Mouse (Mus musculus) liver, embryonic 14.5 days (tissue): ENCODE measurements around the gene Zfand2b. TPM values are rescaled to one million over a fixed set of nuclear protein-coding genes. Genes with fewer than 3 reads are reported as not detected.
A peak's percentile ranks its signal among the peaks of the same experiment; 100 is the strongest.

ENCODE experiments used
- ATAC-seq: fragments of 200-750 bp; cut with Nextera tagmentation; 2 replicates; pipeline ENCODE4 v1.8.0; 2017; ENCODE audit warnings: moderate number of reproducible peaks, mild to moderate bottlenecking, moderate library complexity; ENCODE audit not compliant: insufficient read depth
- DNase-seq, 3 experiments: peaks; one replicate each; pipeline ENCODE4 v3.0.0-alpha.2; 2012 to 2013; ENCODE audit warnings: low read depth in 3 of 3, low spot score in 3 of 3
- H3K27ac ChIP-seq: fragments of 300-500 bp; sonication (generic); 2 replicates; pipeline ENCODE4 v1.5.1; 2014; ENCODE audit warnings: moderate library complexity, mild to moderate bottlenecking, control low read depth, inconsistent platforms
- H3K27me3 ChIP-seq: fragments of 300-500 bp; sonication (generic); 2 replicates; pipeline ENCODE4 v1.6.1; 2014; ENCODE audit warnings: mild to moderate bottlenecking, low read length, moderate library complexity; ENCODE audit not compliant: control insufficient read depth, insufficient read depth
- H3K36me3 ChIP-seq: fragments of 300-500 bp; sonication (generic); replicated peaks from 2 replicates; pipeline ENCODE4 v1.6.1; 2014; ENCODE audit warnings: low read depth; ENCODE audit not compliant: control insufficient read depth, insufficient read depth
- H3K4me1 ChIP-seq, 2 experiments: fragments of 200-500 bp in 1 of 2; fragments of 300-500 bp in 1 of 2; sonication (generic) in 1 of 2; replicated peaks; 2 replicates each; pipeline ENCODE4 v1.6.1; 2012 to 2014; ENCODE audit warnings: antibody characterized with exemption in 1 of 2, inconsistent platforms in 1 of 2, low read length in 1 of 2; ENCODE audit not compliant: control insufficient read depth in 2 of 2, insufficient read depth in 2 of 2
- H3K4me2 ChIP-seq: fragments of 300-500 bp; sonication (generic); 2 replicates; pipeline ENCODE4 v1.6.1; 2014; ENCODE audit warnings: low read depth, mild to moderate bottlenecking, control low read depth, moderate library complexity
- H3K4me3 ChIP-seq, 2 experiments: fragments of 200-500 bp in 1 of 2; fragments of 300-500 bp in 1 of 2; sonication (generic) in 1 of 2; 2 replicates each; pipeline ENCODE4 v1.5.1; 2012 to 2014; ENCODE audit warnings: low read depth in 2 of 2, low read length in 2 of 2, mild to moderate bottlenecking in 2 of 2, control low read depth in 1 of 2, inconsistent platforms in 1 of 2, moderate library complexity in 1 of 2; ENCODE audit not compliant: insufficient read depth in 1 of 2
- H3K9ac ChIP-seq: fragments of 300-500 bp; sonication (generic); replicated peaks from 2 replicates; pipeline ENCODE4 v1.6.1; 2014; ENCODE audit warnings: mild to moderate bottlenecking, control low read depth, moderate library complexity
- H3K9me3 ChIP-seq: fragments of 300-500 bp; sonication (generic); 2 replicates; pipeline ENCODE4 v1.6.1; 2016; ENCODE audit warnings: low read length, mixed read lengths; ENCODE audit not compliant: control insufficient read depth
- CTCF ChIP-seq: IDR thresholded peaks from 2 replicates; pipeline ENCODE4 v1.5.1; 2016; ENCODE audit warnings: antibody characterized with exemption, low read depth, control low read depth
- EP300 ChIP-seq: IDR thresholded peaks from 2 replicates; pipeline ENCODE4 v1.6.1; 2016; ENCODE audit warnings: antibody characterized with exemption, low read depth
- WGBS: fragments of 180-500 bp; shearing (Covaris S2); extraction: QIAGEN DNeasy Blood & Tissue Kit; methylation state at CpG from one replicate; pipeline ENCODE4 v1.1.7; 2014; ENCODE audit not compliant: insufficient replicate concordance; 5-methylcytosine and 5-hydroxymethylcytosine counted together
- polyA plus RNA-seq, 2 experiments: library from polyadenylated mRNA; depleted of rRNA in 1 of 2; stranded (reverse) in 1 of 2; unstranded in 1 of 2; fragments of >200 nt; fragmentation: Nextera tagmentation in 1 of 2; extraction: Ambion mirVana in 1 of 2; gene quantifications; 2 replicates each; pipeline versions ENCODE4 v1.2.1 to v1.2.3; 2012 to 2014

Gene Zfand2b
- polyA plus RNA-seq, 2 experiments = 35.3 to 40.6 TPM

DNA sequence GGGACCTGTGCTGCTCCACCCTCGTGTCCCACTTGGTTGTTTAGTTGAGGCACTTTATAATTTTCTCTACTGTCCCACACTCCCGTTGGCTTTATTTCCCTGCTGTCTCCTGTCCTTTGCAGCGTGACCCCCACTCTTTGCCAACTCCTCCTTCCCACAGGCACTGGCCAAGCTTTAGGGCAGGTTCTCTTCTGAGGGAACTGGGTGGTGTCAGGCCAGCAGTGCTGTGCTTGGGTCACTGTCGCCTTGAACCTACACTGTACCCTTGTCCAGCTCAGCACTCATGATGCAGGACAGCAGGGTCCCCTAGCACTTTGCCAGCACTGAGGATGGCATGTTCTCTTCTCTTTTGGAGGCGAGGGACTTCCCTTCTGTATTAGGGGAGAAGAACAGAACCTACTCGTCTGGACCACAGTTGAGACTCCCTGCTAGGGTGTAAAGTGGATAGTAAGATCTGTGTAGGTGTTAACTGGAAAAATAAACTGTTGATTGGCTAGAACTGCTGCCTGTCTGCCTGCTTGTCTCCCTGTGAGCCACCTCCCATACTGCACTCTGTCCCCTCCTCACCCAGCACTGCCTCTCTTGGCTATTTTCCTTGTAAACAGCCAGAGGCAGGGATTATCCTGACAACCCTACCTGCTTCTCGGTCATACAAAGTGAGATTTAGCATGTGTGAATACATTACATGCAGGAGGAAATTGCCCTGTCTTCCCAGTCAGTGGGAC, 20.9 kb upstream of the Zfand2b start:
- Histone ChIP-seq H3K4me1 (peaks cover 9 to 25% of the 10 kb centered on the region in 2 experiments), H3K36me3 (peaks cover 50% of the 10 kb centered on the region), H3K9ac (no peak overlapping the region), H3K27me3 (no peaks in the 10 kb centered on the region), H3K27ac (no peak overlapping the region), H3K4me2 (no peak overlapping the region), H3K9me3 (no peaks in the 10 kb centered on the region), H3K4me3 (no peak overlapping the region)
- WGBS = 75% methylated on average over 7 of the region's 7 CpGs
- DNase-seq (no peak), ATAC-seq (no peak)
- TF ChIP-seq EP300 (no peak), CTCF (no peak)

DNA sequence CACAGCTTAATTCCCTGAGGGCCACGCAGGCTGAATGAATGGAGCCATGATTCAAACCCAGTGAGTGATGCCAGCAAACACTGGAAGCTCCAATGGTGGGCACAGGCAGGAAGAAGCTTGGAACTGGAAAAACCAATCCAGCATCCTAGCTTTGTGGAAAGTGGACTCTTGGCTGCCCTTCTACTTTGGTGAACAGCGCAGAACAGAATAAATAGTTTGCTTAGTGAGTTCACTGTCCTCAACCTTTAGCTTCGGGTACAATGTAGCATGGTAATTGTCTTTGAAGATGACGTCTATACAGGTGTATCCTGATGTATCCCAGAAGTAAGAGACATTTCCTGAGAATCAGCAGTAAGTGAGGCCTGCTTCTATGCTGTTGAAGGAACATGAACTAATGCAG, 19.7 kb upstream of the Zfand2b start:
- no peaks in the 10 kb centered on the region for H3K9me3 ChIP-seq
- H3K4me1 ChIP-seq = peaks cover 8 to 20% of the 10 kb centered on the region in 2 experiments
- H3K9ac ChIP-seq = no peak overlapping the region
- no peaks in the 10 kb centered on the region for H3K27me3 ChIP-seq
- H3K36me3 ChIP-seq = peaks cover 50% of the 10 kb centered on the region
- TF ChIP-seq EP300 (no peak), CTCF (no peak)
- no peak overlapping the region for H3K4me3 ChIP-seq
- DNase-seq (no peak), ATAC-seq (no peak)
- no peak overlapping the region for H3K27ac ChIP-seq
- WGBS = 80% methylated on average over 4 of the region's 4 CpGs
- no peak overlapping the region for H3K4me2 ChIP-seq

DNA sequence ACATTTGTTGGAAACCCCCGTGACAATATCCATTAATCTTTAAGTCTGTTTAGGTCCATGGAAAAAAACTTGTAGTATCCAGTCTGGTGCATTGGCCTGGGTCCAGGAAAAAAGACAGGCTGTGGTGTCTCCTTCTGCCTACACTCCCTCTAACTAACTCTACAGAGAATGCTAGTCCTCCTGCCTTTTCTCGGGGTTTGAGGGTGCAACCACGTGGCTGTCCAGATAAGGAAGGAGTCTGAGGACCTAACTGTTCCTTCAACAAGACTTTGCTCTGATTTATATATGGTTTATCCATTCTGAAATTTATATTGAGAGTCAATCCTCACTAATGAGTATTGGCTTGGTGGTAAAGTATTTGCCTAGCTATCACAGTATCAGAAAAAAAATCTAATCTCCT, 12.6 kb upstream of the Zfand2b start:
- peaks cover 25 to 33% of the 10 kb centered on the region in 2 experiments for H3K4me1 ChIP-seq
- DNase-seq (no peak), ATAC-seq (no peak)
- WGBS = 25% methylated on average over 3 of the region's 3 CpGs
- H3K27me3 ChIP-seq = no peaks in the 10 kb centered on the region
- H3K27ac ChIP-seq = no peak overlapping the region
- no peak overlapping the region for H3K4me2 ChIP-seq
- no peaks in the 10 kb centered on the region for H3K36me3 ChIP-seq
- no peak overlapping the region for H3K9ac ChIP-seq
- TF ChIP-seq CTCF = no peak
- no peak for TF ChIP-seq EP300
- no peaks in the 10 kb centered on the region for H3K9me3 ChIP-seq
- H3K4me3 ChIP-seq = no peak overlapping the region

DNA sequence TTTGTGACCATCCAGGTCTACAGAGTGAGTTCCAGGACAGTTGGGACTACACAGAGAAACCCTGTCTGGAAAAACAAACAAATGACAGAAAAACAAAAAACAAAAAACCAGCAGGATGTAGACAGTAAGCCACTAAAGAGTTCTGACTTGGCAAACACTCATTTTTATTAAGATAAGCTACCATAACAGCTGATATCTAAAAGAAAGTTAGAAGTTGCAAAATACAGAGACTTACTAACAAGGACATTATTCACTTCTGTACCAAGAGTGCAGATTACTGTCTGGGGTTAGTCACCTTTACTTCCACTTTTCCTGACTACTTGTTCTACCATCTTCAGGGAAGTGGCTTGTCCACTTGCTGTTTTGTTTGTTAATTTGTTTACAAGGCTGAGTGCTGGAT, 9.5 kb upstream of the Zfand2b start:
- no peaks in the 10 kb centered on the region for H3K36me3 ChIP-seq
- DNase-seq (no peak), ATAC-seq (no peak)
- no peak overlapping the region for H3K4me2 ChIP-seq
- no peak overlapping the region for H3K4me3 ChIP-seq
- no peaks in the 10 kb centered on the region for H3K9me3 ChIP-seq
- peak overlapping the region; percentile 33; the same call in 1 of the 2 replicates for H3K9ac ChIP-seq
- H3K27me3 ChIP-seq = no peaks in the 10 kb centered on the region
- TF ChIP-seq CTCF (no peak), EP300 (no peak)
- peaks cover 25 to 36% of the 10 kb centered on the region in 2 experiments for H3K4me1 ChIP-seq
- peak overlapping the region; percentile 83 for H3K27ac ChIP-seq

DNA sequence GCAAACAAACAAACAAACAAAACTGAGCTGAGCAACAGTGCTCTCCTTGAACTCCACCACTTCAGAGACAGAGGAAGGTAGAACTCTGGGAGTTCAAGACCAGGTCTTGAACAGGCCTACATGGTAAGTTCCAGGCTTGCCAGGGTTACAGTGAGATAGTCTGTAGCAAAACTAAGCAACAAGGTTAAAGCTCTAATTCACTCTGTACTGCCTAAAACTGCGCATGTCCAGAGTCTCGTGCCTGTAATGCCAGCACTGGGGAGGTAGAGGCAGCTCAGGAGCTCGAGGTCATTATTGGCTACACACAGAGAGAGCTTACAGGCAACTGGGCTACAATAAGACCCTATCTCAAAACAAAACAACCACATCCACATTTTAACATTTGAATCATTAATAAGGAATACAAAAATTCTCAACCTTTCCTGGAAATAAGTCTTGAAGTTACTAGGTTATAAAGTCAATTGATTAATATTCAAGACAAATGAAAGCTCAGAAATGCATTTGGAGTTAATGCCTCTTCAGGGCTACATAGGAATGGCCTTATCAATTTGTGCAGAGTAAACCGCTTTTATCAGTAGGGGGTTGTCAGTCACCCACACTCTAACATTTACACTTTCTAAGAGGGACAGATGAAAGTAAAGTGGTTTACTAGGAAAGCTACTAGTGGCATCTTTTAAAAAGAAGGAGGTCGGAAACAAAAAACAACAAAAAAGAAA, 8.7 kb upstream of the Zfand2b start:
- TF ChIP-seq EP300 (peak; percentile 89), CTCF (no peak)
- no peaks in the 10 kb centered on the region for H3K36me3 ChIP-seq
- H3K27me3 ChIP-seq = no peaks in the 10 kb centered on the region
- peak overlapping the region; percentile 28 for H3K4me2 ChIP-seq
- DNase-seq (peak; percentile 53 to 63 (median 61)), ATAC-seq (peak; percentile 92)
- peak overlapping the region; percentile 83 for H3K27ac ChIP-seq
- peaks cover 25 to 34% of the 10 kb centered on the region in 2 experiments for H3K4me1 ChIP-seq
- H3K9me3 ChIP-seq = no peaks in the 10 kb centered on the region
- H3K4me3 ChIP-seq = no peak overlapping the region
- peak overlapping the region; percentile 33 for H3K9ac ChIP-seq
- 23% methylated on average over 5 of the region's 5 CpGs for WGBS
